Mouse (Mus musculus) fibroblast of lung, adult 2 months (primary cell): Measurements from ENCODE around the gene Mrgpra2a.
"Not testable (repeated sequence)": the region's sequence is repeated elsewhere in the genome, so short reads cannot be mapped to it uniquely, and the experiment has no call there.

ENCODE experiments used
- DNase-seq: peaks from one replicate; pipeline ENCODE4 v3.0.0-alpha.2; 2011; ENCODE audit warnings: low read depth

Mrgpra2a gene

DNA sequence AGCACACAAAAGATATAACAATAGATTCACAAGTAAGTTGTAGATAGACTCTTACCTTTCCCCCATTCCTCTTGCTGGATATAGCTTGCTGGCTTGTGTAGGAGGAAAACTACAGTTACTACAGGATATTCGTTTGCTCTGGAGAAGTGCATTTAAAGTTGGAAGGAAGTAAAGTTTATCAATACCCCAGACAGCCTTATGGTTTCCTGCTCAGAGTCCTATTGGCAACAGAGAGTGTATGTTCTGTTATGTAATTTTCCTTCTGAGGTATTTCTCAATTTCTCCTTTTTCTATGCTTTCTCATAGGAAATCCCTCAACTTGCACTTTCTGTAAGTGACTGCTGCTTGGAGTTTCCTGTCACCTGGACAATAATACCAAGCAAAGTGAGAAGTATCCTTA, at the start of gene Mrgpra2a:
Gene Mrgpra2a (minus strand): TSS at position 125 of the 400 bp plus-strand sequence.
- not testable (repeated sequence) for DNase-seq

DNA sequence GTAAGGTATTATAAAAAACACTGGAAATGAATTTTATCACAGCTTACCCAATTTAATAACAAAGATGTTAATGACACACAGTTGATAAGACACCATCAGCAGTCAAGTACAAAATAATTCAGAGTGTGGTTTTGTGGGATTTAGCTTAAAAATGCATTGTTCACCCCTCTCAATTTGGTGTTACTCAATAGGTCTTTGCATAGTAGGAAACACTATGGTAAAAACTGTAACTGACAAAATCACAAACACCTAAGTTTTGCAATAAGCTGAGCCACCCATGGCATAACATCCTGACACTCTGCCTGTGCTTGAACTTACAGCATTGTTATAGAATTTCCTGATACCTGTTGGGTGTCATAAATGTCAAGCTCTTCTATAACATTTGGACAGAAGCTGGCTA, 39.3 kb upstream of the Mrgpra2a start:
- not testable (repeated sequence) for DNase-seq

DNA sequence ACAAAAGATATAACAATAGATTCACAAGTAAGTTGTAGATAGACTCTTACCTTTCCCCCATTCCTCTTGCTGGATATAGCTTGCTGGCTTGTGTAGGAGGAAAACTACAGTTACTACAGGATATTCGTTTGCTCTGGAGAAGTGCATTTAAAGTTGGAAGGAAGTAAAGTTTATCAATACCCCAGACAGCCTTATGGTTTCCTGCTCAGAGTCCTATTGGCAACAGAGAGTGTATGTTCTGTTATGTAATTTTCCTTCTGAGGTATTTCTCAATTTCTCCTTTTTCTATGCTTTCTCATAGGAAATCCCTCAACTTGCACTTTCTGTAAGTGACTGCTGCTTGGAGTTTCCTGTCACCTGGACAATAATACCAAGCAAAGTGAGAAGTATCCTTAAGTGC, 37.5 kb upstream of the Mrgpra2a start:
- DNase-seq: not testable (repeated sequence)

DNA sequence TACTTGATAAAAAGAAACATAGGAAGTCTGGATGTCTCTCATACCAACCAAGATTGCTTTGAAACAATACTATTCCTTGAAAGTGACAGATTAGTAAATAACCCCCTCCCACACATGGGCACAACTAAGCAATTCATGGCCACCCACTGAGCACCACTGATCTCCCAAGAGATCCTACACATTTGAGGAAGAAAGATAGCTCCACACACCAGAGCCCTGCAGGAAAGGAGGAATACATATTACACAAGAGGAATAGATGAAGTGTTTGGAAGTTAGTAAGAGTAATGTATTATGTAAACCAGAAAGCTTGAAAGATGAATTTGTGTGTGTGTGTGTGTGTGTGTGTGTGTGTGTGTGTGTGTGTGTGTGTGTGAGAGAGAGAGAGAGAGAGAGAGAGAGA, 31.2 kb upstream of the Mrgpra2a start:
- not testable (repeated sequence) for DNase-seq

DNA sequence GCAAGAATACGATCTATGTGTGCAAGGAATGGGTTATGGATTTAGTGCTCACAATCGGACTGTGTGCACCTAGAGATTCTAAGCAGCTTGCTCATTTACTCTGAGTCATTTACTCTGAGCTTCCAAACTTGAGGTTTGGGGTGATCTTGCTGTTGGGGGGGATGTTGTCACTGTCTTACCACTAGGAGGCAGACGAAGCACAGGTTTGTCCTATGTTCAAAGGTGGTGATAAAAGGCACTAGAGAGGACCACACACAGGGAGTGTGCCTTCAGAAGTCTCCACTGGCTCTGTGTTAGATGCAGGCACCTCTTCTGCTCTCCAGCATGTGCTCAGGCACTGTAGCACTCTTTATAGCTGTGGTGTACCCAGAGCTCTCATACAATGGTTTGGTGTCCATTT, 22.0 kb upstream of the Mrgpra2a start:
- DNase-seq: not testable (repeated sequence)

DNA sequence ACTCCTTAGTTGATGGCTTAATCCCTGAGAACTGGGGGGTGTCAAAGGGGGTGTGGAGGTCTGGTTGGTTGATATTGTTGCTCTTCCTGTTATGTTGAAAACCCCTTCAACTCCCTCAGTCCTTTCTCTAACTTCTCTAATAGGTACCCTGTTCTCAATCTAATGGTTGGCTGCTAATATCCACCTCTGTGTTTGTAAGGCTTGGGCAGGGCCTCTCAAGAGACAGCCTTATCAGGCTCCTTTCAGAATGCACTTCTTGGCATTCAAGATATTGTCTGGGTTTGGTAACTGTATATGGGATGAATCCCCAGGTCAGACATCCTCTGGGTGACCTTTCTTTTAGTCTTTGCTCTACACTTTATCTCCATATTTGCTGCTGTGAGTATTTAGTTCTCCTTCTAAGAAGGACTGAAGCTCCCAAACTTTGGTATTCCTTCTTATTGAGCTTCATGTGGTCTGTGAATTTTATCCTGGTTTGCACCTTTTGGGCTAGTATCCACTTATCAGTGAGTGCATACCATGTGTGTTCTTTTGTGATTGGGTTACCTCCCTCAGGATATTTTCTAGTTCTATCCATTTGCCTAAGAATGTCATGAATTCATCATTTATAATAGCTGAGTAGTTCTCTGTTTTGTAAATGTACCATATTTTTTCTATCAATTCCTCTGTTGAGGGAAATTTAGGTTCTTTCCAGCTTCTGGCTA, 13.5 kb upstream of the Mrgpra2a start:
- not testable (repeated sequence) for DNase-seq

DNA sequence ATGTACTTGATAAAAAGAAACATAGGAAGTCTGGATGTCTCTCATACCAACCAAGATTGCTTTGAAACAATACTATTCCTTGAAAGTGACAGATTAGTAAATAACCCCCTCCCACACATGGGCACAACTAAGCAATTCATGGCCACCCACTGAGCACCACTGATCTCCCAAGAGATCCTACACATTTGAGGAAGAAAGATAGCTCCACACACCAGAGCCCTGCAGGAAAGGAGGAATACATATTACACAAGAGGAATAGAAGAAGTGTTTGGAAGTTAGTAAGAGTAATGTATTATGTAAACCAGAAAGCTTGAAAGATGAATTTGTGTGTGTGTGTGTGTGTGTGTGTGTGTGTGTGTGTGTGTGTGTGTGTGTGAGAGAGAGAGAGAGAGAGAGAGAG, 6.2 kb downstream of the Mrgpra2a start:
- not testable (repeated sequence) for DNase-seq

DNA sequence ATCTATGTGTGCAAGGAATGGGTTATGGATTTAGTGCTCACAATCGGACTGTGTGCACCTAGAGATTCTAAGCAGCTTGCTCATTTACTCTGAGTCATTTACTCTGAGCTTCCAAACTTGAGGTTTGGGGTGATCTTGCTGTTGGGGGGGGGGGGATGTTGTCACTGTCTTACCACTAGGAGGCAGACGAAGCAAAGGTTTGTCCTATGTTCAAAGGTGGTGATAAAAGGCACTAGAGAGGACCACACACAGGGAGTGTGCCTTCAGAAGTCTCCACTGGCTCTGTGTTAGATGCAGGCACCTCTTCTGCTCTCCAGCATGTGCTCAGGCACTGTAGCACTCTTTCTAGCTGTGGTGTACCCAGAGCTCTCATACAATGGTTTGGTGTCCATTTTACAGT, 15.5 kb downstream of the Mrgpra2a start:
- DNase-seq: not testable (repeated sequence)

DNA sequence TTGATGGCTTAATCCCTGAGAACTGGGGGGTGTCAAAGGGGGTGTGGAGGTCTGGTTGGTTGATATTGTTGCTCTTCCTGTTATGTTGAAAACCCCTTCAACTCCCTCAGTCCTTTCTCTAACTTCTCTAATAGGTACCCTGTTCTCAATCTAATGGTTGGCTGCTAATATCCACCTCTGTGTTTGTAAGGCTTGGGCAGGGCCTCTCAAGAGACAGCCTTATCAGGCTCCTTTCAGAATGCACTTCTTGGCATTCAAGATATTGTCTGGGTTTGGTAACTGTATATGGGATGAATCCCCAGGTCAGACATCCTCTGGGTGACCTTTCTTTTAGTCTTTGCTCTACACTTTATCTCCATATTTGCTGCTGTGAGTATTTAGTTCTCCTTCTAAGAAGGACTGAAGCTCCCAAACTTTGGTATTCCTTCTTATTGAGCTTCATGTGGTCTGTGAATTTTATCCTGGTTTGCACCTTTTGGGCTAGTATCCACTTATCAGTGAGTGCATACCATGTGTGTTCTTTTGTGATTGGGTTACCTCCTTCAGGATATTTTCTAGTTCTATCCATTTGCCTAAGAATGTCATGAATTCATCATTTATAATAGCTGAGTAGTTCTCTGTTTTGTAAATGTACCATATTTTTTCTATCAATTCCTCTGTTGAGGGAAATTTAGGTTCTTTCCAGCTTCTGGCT, 24.0 kb downstream of the Mrgpra2a start:
- not testable (repeated sequence) for DNase-seq

DNA sequence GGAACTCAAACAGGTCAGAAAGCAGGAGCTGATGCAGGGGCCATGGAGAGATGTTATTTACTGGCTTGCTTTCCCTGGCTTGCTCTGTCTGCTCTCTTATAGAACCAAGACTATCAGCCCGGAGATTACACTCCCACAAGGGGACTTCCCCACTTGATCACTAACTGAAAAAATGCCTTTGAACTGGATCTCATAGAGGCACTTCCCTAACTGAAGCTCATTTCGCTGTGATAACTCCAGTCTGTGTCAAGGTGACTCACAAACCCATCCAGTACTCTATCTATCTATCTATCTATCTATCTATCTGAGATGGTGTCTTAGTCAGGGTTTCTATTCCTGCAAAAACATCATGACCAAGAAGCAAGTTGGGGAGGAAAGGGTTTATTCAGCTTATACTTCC, 41.3 kb downstream of the Mrgpra2a start:
- DNase-seq: no peak

DNA sequence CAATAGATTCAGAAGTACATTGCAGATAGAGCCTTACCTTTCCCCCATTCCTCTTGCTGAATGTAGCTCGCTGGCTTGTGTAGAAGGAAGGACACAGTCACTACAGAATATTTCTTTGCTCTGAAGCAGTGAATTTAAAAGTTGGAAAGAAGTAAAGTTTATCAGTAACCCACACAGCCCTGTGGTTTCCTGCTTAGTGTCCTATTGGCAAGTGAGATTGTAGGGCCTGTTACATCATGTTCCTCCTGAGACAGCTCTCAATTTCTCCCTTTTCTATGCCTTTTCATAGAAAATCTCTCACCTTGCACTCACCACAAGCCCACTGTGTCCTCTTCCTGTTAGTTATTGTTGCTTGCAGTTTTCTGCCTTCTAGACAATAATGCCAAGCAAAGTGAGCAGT, 42.4 kb downstream of the Mrgpra2a start:
- no peak for DNase-seq

DNA sequence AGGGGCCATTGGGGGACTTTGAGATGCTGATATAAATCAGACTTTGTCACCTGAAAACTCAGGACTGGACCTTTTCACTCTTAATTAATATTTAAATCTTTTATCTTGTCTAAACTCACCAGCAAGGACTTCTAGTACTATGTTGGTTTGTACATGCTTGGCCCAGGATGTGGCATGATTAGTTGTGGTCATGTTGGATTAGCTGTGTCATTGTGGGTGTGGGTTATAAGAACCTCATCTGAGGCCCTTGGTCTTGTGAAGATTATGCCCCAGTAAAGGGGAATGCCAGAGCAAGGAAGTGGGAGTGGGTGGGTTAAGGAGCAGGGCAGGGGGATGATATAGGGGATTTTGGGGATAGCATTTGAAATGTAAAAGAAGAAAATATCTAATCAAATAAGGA, 50.8 kb downstream of the Mrgpra2a start:
- no peak for DNase-seq
